Mouse (Mus musculus) layer of hippocampus, postnatal 36 days (tissue): ENCODE results near the gene Poc1b. TPM values are rescaled to one million over a fixed set of nuclear protein-coding genes. Genes with fewer than 3 reads are reported as not detected.
A peak's percentile ranks its signal among the peaks of the same experiment; 100 is the strongest.

ENCODE experiments used
- DNase-seq, 2 experiments: peaks; one replicate each; pipeline ENCODE4 v3.0.0; 2022
- total RNA-seq, 2 experiments: library from RNA; stranded (reverse); gene quantifications; 2 replicates each; pipeline ENCODE4 v1.2.3; 2021

Poc1b gene
- 1 to 10 TPM; 6.9 to 9.0 TPM for total RNA-seq

DNA sequence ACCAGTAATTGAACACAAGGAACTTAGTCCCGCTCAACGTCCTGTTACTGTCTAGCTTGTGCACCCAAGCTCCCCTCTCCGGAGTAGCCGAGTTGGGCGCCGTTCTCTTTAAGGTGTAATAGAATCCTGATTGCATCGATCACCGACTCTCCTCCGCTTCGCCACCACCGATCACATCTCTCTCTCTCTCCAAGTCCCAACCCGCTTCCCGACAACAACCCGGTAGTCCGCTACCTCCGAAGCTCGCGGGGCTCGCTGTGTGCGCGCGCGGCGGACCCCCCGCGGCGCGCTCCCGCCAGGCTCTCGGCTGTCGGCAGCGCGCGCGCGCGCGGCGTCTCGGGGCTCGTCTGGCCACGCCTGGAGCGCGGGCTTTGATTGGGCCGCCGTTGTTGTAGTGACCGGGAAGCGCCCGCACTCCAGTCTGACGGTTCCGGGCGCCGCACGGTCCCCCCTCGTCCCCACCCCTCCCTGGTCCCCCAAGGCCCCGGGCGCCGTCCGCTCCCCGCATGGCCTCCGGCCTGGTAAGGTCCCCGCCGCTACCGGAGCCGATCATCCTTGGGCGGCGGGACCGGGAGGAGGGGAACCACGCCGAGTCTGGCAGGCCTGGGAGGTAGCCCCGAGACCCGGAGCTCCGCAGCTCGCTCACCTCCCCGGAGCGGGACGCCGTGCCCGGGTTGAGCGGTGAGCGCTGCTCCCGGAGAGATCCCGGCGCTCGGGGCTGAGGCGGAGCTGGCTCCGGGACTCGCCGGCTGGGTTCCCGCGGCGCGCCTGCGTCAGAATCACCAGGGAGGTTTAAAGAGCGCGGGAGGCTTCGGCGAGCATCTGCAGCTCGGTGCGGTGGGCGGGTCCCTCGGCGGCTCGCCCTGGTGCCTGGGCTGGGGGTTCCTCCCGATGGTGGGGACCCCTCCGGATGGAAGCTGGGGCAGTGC is at the start of gene Poc1b:
TSS of gene Poc1b (plus strand) at position 334 of the 929 bp plus-strand sequence.
- DNase-seq = peak; percentile 80 to 84

DNA sequence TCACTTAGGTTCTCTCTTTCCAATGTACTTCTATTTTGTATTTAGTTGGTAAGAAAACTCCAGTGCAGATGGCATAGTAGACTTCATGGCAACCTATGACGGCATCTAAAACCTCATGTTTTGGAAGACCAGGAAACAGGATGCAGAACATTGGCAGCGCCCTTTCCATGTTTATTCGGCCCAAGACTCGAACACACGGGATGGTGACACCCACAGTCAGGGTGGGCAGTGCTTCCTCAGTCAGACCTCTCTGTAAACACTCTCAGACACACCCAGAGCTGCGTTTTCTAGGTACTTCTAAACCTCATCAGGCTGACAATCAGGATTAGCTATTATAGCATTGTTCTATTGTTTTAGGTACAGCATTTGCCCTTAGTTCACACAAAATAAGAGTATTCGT is 46.2 kb upstream of the Poc1b start:
- no peak for DNase-seq

DNA sequence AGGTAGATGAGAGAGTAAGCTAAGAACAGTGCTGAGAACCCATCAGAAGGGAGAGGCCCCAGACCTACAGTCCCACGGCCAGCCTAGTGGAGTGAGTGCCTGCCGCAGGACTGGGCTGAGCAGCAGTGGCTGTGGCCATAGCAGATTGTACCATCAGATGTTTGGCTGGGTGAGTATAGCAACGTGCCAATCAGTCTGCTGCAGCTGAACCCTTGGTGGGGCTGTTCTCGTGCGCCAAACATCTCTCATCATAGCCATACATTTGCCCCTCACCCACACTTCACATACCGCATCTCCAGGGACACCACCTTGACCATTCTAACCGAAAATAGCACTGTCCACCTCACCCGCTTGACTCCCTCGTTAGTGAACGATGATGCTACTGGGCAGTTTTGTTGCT is 45.4 kb upstream of the Poc1b start:
- no peak for DNase-seq

DNA sequence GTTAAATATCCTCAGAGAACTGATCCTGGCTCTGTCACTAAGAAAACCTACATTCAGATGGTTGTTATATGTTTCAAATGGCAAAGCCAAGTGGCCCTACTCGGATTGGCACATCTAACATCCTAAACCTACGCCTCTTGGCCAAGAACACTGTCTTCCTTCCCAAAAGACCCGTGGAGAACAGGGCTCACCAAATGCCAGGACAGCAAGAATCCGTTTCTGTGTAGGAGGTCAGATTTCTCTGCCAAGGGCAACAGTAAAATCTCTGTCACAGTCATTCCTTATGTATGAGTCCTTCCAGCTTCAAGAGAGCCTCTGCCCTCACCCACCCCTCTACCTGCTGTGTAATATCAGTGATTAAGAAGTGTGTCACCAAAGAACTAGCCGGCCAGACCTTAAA is 44.3 kb upstream of the Poc1b start:
- DNase-seq = no peak

DNA sequence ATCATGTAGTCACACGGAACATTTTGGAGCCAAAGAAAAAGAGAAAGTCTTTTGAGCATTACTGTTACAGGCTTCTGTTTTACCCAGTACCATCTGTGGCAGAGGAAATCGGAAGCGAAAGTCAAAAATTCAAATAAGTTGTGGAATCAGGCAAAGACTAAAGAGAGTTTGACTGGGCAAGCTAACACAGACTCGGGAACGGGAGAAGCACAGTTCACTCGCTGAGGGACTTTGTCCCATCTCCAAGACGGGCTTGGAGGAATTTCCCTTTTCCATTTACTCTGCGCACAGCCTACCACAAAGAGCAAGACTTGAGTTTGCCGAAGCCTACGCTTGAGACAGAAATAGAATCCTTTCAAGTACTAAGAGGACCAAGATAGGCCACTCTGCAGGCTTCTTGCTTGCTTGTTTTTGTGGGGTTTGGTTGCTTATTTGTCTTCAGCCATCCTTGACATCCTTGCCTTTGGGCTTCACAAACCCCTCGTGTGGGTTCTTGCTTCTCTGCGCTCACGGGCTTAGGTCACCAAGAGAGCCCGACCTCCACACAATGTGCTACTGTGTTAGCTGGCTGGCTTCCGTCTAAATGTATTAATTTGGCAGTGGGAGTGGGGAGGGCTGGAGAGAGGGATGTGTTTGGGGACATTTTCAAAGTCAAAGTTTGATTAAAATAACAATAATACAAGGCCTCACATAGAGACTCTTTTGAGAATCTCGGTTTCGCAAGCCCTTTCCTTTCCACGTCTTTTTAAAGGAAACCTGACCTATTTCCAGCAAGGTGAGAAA is 30.5 kb upstream of the Poc1b start:
- DNase-seq = peak in 1 of 2 experiments; percentile 25

DNA sequence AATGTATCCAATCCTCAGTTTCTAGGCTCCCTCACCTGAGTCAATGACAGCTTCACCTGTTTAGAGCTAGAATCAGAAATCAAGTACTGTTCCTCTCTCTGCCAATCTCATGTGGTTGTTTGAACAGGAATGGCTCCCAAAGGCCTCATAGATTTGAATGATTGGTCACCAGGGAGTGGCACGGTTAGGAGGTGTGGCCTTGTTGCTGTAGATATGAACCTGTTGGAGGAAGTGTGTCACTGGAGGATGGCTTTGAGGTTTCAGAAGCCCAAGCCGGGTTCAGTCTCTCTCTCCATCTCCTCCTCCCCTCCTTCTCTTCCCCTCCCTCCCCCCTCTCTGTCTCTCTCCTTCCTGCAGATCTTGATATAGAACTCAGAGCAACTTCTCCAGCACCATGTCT is 28.2 kb upstream of the Poc1b start:
- no peak for DNase-seq

DNA sequence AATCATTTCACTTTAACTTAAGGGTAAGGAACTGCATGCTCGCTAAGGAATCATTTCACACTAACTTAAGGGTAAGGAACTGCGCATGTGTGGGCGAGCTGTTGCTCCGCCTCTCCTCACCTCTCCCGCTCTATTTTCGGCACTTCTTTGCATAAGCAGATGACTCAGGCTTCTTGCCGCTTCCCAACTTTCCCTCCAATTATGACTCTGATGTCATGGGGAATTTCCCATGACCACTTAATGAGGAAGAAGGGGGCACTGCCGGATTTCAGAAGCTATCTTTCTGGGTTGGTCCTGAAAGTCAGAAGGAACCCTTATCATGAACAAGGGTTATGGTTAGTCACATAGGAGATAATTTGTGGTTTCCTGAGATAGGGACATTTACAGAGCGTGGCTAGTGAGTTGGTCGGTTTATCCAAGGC is 25.3 kb upstream of the Poc1b start:
- no peak for DNase-seq

DNA sequence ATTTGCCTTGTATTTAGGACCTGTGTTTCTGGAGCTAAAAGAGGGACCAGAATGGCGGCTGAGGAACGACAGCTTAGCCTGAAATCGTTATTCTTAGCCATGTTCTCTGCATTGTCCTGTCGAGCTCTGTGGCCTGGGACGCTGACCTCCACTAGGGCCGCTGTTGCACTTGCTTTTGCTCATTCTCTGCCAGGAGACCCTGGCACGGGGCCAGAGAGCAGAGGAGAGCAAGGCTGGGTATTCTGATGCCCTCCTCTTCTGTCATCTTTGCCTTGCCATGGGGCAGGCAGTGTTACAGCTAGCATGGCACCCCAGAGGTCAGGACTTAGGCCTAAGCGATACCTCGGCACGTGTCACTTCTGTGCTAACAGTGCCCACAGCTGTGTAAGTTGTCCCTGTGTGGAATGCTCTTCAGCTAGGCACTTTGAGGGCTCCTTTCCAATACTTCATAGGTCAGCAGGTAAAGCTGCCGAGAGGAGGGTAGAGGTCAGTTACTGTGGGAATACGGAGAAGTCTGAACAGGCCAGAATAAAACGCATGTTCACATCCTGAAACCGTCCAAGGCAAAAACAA is 23.3 kb upstream of the Poc1b start:
- DNase-seq = no peak

DNA sequence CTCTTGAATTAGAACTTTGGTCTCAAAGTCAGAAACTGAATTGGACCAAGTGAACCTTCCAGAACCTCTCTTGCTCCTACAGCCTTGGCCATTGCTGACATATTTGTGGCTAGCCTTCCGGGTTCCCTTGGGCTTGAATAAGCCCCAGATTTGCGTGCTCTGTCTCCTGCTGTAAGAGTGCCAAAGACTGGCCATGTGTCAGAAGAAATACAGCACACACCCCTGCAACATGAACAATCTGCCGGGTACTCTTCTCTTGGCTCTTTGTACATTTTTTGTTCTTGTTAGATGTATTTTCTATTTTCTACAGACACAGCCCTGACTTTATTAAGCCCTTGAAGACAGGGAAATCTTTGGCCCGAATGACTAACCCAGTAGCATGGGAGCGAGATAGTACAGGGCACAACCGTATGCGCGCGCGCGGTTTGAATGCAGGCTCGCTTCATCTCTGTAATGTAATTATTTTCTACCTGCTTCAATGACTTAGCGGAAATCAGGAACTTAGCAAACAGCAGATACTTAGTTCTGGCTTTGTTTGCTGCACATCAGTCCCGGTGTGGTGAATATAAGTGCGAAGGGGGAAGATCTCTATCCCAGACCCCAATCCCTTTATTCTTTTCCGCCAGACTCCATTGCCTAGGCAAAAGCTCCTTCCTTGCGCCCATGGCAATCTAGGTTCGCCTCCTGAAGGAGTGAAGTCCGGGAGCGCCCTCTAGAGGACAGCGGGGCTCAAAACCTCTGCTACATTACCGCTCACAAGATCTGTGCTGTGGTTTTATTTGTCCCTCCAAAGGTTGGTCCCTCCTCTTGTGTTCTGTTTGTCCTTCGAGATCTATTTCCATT is 22.2 kb upstream of the Poc1b start:
- DNase-seq = peak; percentile 82 to 83

DNA sequence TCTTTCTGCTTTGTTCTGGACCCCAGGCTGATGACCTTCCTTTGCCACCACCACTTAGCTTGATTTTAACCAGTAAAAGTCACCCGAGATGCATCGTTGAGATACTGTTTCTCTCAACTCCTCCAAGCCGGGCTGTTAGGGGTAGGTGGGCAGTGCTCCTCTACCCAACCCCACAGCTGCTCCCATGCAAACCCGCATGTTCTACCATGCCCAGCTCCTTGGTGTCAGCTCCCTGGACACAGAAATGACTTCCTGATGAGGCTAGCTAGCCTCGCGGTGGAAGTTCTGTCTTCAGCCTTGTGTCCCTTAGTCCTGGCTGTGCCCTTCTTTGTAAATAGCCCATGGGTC is 21.6 kb upstream of the Poc1b start:
- DNase-seq = no peak

DNA sequence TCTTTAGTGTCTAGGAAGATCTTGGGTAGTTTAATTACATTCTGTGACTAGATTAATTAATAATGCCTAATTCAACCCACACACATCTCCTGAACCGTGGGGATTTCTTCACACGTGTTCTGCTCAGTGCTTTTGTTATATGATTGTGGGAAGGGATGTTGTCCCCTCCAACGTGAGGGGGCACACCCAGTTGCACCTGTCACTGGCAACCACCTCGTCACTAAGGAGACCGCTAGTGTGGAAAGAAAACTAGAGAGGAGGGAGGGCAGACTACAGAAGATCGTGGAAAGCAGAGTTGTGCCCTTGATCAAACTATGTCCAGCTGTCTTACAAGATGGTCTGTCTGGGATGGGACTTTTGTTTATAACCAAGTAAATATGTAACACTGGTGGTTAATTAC is 20.8 kb upstream of the Poc1b start:
- no peak for DNase-seq

DNA sequence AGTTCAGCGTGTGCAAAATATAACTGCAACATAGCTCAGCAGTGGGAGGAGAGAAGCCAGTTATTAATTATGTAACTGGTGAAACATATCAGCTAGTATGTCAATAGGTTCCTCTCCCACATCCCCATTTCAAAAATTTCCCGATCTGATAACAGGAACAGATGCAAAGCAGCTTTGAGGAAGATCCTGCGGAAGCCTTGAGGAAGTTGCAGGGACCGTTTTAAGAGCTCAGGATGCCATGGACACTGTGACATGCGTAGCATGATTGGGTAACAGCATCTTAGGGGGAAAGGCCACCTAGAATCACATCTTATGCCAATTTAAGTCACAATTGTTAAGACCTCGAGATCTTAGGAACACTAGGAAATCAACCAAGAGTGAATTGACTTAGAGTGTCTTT is 16.9 kb upstream of the Poc1b start:
- no peak for DNase-seq

DNA sequence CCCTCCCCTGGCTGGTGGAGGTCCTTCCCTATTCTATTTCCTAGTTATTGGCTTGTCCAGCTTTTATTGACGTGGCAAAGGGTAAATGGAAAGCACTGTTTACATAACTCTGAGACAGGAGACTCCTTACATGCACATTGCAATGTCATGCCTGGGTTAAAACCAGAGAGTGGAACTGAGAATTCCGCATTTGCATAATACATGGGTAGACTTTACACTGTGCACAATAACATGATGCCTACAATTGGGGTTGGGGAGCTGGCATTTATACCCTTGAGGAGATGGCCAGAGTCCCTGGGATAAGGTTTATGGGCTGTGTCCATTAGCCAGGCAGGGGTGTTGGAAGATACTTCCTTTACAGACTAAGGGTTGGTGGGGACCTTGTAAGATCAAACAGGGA is 13.5 kb upstream of the Poc1b start:
- no peak for DNase-seq

DNA sequence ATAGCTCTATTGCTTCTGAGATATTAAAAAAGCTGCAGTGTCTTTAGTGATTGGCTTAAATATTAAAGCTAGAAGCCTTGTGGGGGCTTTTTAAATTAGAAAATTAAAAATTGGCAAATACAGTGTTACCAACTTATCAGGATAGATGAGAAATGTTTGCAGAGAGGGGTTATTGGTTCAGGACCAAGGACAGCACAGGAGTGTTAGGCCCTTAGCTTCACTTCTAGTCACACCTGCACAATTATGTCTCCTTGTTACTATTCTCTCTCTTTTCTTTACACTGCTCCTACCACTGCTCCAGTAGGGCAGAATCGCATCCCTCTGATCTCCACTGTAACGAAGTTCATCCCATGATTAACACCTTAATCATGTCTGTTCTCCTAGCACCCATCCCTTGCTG is 11.7 kb upstream of the Poc1b start:
- DNase-seq = no peak

DNA sequence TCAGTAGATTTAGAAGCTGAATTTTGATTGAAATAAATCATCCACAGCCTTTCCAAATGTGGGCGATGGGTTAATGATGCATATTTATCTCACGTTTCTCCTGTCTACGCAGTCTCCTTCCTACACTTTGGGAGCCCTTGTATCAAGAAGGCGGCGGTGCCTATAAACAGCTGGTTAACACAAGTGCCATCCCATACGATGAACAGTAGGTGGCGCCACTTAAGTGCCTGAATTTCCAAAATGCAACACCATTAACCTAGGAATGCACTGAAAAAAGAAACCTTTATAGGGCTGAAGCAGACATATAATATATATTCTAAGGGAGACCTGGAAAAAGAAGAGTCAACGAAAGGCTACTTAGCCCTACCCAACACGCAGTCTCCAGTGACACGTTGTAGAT is 9.5 kb upstream of the Poc1b start:
- DNase-seq = peak in 1 of 2 experiments; percentile 39

DNA sequence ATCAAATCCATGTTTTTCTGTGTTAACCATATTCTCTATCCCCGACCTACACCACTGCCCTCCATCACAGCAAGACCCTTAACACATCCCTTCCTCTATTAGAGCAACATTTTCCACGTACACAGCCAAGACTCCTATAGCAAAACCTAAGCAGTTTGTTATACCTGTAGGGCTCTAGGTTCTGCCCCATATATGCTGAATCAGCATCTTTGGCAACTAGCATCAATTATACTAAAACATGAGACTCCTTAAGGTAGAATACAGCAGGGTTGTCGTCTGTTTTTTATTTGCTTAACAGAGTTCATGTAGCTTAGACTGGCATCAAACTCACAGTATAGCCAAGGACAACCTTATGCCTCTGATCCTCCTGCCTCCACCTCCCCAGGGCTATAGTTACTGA is 1.3 kb upstream of the Poc1b start:
- DNase-seq = no peak

DNA sequence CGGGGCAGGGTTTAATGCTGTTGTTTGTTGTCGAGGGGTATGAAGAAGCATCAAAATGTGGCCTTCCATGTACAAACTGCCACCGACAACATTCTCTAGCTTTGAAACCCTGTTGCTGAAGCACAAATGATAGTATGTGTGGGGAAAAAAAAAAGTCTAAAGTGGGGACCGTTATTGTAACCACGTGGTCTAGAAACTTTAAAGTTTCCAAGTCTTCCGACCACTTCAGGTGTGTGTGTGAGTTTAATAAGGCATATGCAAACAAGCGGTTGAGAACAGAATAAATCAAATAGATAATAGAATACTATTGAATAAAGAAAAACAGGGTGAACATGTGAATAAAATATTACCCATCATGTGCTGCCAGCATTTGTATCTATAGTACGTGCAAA is 529 bp upstream of the Poc1b start:
- no peak for DNase-seq

DNA sequence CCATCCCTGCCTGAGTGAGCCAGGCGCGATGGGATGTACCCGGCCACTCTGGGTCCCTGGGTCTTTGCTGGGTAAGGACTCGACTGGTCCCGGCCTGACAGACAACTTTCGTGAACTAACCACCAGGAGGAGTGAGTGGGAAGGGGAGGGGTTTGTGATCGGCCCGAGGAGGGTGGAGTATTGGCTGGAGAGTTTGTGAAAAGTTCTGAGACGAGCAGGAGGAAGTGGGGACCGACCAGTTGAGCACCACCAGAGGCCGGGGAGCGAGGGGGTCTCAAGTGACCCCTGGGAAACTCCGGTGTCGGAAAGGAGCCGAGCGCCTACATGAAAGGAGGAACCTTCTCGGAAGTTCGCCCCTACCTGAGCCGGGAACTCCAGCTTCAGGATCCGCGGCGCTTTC is 1.1 kb downstream of the Poc1b start, which contains the start of gene Galnt4:
TSS of gene Galnt4 (plus strand) at position 196 of the 400 bp plus-strand sequence.
- peak; percentile 62 for DNase-seq

DNA sequence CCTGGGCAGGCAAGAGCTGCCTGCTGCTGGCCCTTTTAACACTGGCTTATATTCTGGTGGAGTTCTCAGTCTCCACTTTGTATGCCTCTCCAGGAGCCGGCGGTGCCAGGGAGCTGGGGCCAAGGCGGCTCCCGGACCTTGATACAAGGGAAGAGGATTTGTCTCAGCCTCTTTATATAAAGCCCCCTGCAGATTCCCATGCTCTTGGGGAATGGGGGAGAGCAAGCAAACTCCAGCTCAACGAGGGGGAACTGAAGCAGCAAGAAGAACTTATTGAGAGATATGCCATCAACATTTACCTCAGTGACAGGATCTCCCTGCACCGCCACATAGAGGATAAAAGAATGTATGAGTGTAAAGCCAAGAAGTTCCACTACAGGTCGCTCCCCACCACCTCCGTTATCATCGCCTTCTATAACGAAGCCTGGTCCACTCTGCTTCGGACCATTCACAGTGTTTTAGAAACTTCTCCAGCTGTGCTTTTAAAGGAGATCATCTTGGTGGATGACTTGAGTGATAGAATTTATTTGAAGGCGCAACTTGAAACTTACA is 1.7 kb downstream of the Poc1b start:
- DNase-seq = no peak

DNA sequence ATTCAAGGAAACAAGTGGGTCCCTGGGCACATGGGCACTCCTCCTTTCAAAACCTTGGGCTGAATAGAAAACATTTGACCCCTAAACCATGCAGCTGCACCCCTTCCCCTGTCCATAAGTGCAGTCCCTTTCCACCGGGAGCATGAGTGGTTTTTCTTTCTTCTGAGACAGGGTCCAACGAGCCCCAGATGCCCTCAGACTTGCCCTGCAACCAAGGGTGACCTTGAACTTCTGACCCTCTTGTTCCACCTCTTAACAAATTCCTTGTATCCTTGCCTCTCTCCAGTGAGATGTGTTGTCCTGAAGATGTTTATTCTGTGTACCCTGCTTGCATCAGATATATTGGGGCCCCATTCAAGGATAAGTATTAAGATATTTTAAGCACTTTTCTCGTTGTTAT is 6.7 kb downstream of the Poc1b start:
- DNase-seq = no peak

DNA sequence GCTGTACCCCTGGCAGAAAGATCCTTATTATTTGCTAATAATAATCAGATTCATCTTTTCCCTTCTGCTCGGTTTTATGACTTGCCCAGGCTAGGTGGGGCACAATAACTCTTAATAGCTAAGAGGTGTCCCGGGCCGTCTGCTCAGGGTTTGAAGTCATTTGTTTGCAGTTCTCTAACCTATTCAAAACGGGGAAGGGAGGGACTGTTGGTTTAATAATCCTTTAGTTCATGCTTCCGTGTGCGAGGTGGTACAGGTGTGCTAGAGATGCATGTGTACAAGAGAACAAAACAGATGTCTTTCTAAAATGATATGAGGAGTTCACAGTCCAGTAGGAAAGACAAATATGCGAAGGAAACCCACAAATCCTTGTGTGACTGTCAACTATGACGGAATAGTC is 7.5 kb downstream of the Poc1b start:
- no peak for DNase-seq
